Mouse (Mus musculus): ENCODE data around the gene Ret.

Gene Ret

DNA sequence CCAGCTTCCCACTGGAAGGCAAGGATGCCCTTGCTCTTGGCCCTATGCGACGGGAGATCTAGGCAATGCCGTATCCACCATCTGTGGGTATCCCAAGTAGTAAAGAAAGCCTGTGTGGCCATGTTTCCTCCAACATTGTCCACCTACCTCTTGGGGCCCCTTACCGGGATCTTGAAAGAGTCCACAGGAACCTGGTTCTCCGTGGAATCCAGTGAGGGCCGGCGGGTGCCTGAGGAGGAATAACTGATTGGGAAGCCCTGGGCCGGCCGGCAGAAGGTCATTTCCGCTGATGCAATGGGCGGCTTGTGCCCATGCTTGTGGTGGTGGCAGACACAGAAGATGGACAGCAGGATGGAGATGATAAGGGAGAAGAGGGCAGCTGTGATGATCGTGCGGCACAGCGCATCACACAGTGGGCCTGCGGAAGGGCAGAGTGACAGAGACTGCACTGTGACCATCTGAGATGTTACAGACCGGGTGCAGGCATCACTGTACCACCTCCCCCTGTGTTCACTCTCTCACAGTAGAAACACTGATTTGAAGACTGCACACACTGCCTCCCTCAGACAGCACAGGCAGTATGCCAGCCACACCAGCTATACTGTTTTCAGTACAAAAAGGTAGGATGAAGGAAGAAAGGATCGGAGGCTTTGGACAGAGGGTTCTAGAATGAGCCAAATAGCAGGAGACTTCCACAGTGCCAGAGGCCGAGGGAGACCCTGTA lies 24.1 kb downstream of the Ret start:
- no peak for DNase-seq

DNA sequence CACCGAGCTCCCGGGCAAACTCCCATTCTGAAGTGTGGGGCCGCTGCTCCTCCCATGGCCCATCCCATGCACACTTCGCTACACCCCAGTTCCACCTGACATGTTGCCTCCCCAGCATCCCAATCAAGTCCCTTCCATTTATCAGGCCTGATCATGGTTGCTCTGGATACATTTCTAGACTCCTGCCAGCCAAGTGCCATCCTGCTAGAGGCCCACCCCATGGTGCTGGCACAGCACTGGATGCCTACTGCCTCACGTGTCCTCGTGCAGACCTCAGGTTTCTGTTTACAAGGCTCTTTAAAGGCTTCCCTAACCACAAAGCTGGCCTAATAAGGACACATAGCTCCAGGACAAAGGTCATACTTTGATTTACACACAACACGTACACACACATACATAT lies 26.1 kb downstream of the Ret start:
- no peak for DNase-seq

DNA sequence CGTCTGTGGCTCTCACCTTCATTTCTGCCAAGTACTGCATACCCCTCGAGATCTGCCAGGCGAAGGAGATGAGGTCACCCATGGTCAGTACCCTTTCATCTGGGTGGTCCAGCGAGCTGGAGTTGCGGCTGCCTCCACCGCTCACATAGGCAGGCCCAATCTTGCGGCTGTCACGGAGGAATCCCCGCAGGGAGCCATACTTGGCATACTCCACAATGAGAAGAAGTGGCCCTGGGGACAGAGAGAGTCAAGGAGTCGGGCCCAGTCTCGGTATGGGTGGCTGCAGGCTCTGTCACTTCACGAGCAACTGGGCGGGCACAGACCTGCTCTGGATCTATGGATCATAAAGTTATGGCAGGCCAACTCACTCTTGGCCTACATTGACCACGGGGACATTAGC lies 29.4 kb downstream of the Ret start:
- DNase-seq: no peak

DNA sequence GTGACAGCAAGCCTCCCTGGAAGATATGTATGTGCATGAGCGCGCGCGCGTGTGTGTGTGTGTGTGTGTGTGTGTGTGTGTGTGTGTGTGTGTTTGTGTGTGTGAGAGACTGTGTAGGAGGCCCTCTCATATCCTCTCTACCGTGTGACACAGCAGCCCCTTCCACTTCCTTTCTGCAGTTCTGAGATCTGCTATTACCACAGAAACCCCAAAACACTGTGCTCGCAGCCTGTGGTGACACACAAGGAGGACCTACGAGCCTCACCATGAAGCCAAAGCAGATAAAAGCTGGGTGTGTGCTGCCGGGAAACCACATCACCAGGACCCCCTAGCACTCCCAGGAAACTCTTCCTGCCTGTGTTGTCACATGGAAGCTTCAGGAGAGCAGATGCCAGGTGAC lies 30.5 kb downstream of the Ret start:
- DNase-seq: no peak

DNA sequence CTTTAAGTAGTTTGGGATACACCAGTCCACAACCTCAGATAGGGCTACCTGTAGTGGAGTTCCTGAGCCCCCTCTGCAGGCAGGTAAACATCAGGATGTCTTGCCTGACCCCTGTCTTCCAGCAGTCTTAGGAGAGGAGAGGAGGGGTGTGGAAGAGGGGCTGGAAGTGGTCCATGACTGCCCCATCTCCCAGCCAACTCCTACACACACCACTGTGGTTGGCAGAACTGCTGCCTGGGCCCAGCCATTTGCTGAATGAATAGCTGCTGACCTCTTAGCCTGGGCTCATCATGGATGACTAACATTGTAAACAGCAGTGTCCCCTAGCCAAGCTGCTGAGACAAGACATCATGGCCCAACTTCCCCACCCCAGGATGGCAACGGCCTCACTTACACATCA lies 32.0 kb downstream of the Ret start:
- DNase-seq: no peak

DNA sequence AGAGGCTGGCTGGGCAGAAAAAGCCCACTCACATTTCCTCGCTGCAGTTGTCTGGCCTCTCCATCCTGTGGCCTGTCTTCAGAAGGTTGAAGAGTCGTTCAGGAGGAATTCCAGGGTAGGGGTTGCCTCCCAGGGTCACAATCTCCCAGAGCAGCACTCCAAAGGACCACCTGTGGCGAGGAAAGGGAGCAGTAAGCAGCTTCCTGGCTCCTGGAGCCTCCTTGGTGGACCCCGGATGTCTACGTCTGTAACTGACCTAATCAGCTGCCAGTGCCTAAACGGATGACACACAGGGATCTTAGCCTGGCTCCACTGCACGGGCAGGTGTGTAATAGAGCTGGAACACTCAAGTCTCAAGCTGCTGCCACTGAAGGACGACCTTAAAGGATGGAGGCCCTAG lies 32.8 kb downstream of the Ret start:
- no peak for DNase-seq

DNA sequence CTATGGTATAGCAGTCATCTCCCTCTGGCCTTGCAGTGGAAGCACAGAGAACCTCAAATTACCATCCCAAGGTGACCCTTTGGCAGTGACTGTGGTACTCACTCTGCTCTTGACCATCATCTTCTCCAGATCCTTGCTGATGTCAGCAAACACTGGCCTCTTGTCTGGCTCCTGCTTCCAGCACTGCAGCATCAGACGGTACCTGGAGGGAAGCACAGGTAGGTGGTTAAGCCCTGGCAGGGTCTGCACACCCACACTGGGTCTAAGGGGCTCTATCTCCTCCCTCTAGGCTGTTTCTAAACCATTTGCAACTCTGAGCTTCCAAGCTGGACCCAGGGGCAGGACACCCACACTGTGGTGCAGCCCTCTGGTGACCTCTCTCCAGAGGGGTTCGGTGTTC lies 34.4 kb downstream of the Ret start:
- no peak for DNase-seq

DNA sequence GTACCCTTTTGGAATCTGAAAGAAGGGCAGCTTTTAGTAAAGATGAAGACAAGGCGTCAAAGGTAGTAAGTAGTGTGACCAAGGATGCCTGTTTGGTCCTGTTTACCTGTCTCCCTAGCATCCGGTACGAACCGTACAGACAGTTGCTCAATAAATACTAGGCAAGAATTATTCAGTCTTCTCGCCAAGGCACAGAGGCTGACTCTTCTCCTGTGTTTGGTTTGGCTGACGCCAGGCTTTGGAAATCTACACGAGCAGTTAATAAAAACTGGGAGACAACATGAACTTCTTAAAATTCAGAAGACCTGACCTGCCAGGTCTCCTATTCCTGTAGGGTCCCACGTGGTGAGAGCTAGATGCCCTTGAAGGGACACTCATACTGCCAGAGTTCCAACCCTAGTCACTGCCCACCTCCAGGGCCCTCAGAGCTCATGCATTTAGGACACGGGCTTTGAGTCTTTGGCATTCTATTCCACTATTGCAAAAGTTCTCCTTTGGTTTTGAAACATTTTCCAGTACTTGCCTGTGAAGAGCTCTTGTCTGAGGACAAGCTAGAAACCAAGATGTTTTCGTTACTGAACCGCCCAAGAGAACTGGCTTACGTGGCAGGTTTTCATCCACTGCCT lies 34.9 kb downstream of the Ret start:
- no peak for DNase-seq

DNA sequence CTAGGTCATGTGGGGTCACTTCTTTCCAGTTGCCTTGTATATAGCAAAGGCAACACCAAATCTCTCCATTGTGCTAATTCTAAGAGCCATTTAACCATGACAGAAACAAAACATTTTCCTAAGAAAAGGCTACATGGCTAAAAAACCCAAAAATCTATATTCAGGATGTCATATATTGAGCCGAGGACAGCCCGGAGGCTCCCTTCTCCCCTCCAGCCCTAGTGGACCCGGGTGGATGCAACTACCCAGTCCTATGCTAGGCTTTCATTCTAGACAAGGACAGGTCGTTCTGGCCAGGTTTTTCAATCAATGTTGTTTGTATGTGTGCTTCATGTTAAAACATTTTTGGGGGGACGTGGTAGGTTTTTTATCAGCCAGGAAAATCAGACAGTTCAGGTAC lies 44.4 kb downstream of the Ret start:
- no peak for DNase-seq

DNA sequence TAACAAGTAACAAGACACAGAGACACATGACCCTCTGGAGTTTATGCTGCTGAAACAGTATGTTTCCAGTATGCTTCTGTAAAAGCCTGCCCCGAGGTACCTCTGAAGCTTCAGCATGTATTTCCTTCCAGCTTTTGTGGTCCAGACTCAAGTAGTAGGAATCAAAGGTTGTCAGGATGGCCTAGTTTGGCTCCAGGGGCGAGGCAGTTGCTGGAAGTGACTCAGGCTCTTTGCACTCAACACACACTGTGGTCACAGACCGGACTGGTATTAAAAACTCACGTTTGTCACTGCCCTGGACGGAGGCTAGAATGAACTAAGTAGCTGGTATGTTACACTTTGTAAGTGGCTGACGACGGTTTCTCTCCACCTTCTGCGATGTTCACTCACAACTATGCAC lies 46.5 kb downstream of the Ret start:
- no peak for DNase-seq

DNA sequence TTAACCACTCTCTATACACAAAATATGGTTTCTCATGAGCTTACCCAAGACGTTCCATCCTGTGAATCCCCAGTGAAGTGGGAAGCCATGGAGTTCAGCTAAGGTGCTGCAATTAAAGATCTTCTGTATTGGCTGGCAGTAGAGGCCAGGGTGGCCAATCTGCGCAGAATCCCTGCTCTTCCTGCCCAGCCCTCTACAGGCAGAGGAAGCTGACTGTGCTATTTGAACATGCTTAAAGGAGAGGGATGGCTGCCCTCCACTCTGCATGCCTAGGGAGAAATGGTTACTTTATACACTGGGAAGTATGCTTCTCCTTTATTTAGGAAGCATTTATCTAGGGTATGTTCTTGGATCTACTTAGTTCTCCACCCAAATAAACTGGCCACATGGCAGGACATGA lies 47.0 kb downstream of the Ret start:
- DNase-seq: no peak

DNA sequence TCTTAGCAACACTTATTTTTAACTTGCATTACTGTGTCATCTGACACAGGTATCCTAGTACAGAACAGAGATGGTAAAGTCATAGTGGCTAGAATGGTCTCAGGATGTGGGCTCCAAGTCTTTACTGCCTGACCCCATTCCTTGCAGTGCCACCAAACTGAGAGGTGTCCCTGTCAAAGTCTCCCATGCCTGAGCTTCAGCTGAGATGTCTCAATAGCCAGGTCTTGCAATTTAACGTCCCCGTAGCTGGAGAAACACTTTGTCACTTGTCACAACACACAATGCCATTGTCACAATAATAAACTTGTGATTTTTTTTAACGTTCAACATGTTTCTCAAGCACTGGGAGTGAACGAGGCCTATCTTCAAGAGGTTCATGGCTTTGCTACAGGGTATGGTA lies 47.4 kb downstream of the Ret start:
- no peak for DNase-seq

DNA sequence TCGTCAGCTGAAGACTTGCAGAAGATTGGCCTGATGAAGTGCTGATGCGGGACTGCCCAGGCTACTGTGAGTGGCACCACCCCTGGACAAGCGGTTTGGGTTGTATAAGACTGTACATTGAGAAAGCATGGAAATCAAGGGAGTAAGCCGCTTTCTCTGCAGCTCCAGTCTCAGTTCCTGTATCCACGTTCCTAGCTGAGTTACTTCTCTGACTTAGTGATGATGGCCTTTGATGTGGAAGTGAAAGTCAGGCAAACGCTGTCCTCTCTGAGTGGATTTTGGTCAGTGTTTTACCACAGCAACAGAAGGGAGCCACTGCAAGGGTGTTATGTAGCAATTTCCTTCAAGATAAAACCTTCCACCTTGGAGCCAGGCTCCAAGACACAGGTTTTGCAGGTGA lies 56.6 kb downstream of the Ret start:
- no peak for DNase-seq

DNA sequence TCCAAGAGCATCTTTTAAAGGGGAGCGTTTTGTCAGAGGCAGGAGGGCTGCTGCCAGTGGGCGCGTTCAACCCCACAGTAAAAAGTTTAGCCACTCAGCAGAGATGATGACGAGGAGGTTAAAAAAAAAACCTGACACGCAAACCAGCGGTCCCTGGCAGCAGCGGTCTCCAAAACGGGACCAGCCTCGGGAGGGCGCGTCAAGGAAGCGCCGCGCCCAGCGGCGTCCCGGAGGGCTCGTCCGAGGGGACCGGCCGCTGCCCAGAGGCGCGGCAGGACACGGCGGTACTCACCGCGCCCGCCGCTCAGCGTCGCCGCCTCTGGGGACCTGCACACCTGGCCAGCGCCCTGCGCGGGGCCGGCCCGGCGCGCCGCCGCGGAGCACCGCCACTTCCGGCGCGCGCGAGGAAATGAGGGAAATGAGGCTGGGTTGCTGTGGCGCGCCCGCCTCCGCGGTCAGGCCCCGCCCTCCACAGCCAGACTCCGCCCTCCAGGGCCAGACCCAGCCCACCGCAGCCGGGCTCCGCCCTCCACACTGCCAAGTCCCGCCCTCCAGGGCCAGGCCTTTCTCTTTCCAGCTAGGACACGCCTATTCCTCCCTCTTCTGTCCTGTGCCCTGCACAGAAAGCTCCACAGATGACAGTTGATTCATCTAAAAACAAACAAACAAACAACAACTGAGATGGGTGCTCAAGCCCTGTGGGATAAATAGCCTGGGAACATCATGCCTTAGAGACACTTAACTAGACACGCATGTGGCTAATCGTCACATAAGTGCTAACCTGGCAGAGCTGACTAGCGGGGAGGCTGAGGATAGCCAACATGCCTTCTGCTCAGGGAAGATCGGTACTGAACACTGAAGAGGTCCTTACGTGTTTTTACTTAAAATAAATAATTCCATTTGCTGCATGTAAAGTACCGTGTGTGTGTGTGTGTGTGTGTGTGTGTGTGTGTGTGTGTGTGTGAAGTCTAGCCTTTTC lies 58.5 kb downstream of the Ret start, which contains the start of gene Csgalnact2:
Gene Csgalnact2, minus strand, starts transcription at position 410 of the 979 bp plus-strand sequence.
- peak; percentile 97 for DNase-seq

DNA sequence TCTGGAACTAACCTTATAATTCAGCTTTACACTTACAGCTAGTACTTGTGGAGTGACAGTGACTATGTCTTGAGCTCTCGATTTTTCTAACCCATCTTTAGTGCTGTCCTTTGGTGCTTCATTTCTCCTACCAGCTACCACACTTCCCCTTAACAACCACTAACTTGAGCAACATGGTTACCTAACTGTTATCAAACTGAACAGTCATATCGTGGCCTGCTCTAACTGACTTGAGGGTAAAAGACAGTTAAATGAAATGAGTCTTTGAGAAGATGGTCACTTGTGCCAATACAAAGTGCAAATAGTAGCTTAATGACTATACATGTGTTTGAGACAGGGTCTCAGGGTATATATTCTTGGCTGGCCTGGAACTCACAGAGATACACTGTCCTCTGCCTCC lies 60.4 kb downstream of the Ret start:
- no peak for DNase-seq

DNA sequence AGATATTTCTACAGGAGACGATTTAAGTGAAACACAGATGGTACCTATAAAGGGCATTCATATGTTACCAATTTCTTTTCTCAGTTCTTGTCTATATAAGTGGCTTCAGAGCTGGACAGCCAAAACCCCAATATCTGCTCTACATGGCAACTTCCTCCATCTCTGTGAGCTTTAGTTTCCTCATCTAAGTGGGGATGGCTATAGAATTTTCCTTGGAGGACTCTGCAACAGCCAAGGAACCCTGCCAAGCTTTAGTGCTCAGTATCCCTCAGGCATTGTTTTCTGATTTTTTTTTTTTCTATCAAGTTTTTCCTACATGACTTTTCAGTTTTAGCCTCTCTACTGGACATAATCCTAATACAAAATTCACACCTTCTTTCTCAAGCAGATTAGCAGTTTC lies 63.1 kb downstream of the Ret start:
- DNase-seq: no peak

DNA sequence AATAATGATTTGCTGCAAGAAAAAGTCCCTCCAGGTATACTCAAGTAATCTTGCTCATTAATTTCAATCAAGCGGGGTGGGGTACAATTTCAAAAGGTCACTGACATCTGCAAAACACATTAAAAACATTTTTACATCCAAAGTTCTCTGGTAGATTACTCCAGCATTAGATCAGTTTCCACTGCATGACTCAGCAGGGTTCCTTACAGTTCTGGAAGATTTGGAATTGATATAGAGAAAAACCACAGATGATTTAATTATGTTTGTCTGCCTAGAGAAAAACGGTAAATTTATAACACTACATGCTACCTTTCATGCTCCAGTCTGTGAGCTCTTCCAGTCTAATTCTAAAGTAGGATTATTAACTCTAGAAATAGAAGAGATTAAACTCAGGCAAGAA lies 67.5 kb downstream of the Ret start:
- DNase-seq: no peak

DNA sequence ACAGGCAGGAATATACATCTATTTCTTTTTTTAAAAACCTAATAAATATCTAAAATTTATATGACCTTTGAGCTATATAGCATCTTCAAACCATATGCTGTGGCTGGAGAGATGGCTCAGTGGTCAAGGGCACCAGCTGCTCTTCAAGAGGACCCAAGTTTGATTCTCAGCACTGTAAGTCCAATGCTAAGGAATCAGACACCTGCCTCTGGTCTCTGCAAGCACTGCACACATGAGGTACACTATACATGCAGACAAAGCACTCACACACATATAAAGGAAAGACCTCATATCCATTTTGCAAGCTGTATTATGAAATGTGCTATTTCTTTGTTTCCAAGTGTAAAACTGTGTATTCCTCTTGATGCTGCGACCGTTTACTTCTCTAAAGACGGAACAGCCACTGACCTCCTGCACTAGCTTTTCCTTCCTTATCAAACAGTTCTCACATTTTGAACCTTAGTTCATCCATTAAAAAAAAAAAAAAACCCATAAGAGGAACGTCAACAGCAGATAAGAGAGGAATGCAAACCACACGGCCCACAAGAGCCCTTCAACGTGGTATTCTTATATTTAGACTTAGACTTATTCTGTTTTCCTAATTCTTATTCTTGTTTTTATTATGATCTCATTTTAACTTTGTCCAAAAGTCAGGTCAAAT lies 69.6 kb downstream of the Ret start:
- no peak for DNase-seq

DNA sequence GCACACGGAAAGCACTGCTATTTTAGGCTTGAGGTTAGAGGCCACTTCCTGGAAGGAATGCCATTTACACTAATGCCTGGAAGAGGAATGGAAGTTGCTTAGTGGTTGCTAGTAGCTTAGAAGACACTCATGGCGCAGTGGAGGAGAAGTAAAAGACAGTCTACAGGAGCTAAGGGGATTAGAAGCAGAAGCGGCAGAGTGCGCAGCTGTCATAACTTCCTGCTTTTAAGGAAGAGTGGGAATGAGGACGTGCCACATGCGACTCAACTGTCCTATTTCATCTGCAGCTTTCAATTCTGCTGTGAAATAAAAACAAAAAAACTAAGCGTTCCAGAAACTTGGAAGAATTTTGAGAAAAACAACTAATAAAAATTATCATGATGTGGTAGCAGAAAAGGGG lies 70.3 kb downstream of the Ret start:
- no peak for DNase-seq

DNA sequence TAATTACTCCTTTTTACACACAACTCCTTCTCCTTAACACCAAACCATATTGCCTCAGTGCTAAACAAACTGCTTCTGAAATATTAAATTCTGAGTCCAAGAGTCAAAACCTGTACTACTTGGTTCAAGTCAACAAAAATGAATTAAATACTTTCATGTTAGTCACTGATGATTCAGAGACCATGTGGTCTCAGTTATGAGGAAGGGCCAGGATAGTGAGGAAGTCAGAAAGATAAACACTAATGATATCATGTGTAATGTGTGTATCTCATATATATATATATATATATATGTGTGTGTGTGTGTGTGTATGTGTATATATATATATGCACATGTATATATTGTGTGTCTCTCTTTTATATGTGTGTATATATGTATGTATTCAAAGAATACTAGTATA lies 70.9 kb downstream of the Ret start:
- no peak for DNase-seq

DNA sequence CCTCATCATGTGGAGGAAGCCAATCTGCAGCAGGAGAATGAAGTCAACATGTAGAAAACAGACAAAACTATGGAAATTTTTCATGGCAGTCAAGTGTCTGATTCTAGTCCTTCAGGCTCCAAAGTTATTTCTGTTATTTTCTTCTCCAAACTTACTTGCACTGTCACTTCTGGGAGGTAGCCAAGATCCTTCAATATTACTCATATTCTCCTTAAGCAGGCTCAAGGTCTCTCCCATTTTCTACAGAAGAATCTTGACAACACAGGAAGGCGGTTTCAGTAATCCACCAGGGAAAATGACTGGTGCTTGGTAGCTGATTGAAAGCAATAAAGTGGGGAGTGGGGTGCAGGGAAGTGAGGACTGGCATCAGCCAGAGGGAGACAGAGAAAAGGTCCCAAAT lies 74.8 kb downstream of the Ret start:
- no peak for DNase-seq

DNA sequence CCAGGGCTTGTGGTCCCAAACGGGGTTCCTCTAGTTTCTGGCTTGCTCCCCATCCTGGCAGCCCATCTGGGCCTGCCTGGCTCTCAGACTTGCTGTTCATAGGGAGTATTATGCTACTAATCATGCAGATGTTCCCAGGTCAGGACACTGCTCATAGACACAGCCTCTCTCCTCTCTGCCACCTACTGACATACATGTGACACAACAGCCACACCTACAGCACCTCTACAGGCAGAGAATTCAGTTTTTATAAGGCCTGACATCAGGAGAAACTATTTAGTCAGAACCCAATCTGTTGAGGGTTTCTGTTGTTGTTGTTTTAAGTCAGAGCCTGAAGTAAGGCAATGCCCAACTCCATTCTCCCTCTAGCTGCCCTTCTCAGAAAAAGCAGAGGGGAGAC lies 85.7 kb downstream of the Ret start:
- no peak for DNase-seq

Measured in kidney, postnatal 4 days (tissue).